Mouse (Mus musculus) urinary bladder, postnatal 4 days (tissue): ENCODE measurements around the gene Icam1.
"Not testable (repeated sequence)": the region's sequence is repeated elsewhere in the genome, so short reads cannot be mapped to it uniquely, and the experiment has no call there.

Experiments
- DNase-seq, 2 experiments: peaks; one replicate each; pipeline ENCODE4 v3.0.0; 2021 to 2022; ENCODE audit warnings: low spot score in 2 of 2

Icam1 gene

DNA sequence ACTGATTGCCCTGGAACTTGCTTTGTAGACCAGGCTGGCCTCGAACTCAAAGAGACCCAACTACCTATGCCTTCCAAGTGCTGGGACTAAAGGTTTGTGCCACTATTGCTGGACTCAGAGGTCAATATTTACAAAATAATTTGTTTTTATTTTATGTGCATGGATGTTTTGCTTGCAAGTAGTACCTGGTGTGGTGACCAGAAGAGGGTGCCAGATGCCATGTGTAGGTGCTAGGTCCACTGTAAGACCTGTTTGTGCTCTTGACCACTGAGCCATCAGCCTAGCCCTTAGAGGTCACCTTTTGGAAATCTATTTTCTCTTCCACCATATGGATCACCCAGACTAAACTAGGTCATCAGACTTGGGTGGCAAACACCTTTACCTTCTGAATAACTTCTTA, 6.9 kb downstream of the Icam1 start:
- no peak for DNase-seq

DNA sequence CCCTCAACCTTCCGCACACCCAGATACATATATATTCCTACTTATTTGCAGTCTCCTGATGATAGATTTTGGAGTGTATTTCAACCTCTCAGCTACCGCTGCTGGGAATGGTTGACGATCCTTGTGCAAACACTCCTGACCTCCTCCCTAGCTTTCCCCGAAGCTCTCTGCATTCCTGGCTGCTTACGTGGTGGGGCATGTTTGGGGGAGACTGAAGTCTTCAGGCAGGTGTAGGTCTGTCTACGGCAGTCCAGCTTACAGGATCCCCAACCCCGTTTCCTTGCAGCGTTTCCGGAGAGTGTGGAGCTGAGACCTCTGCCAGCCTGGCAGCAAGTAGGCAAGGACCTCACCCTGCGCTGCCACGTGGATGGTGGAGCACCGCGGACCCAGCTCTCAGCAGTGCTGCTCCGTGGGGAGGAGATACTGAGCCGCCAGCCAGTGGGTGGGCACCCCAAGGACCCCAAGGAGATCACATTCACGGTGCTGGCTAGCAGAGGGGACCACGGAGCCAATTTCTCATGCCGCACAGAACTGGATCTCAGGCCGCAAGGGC, 9.5 kb downstream of the Icam1 start:
- no peak for DNase-seq

DNA sequence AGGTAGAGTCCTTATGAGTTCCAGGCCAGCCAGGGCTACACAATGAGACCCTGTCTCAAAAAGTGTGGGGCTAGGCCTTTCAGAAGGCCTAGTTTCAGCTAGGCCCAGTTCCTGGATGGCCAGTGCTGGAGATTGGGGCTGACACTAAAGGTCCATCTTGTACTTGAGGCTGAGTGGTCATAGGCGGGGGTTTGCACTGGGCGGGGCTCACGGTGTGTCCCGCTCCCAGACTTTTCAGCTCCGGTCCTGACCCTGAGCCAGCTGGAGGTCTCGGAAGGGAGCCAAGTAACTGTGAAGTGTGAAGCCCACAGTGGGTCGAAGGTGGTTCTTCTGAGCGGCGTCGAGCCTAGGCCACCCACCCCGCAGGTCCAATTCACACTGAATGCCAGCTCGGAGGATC, 11.1 kb downstream of the Icam1 start:
- DNase-seq = no peak

DNA sequence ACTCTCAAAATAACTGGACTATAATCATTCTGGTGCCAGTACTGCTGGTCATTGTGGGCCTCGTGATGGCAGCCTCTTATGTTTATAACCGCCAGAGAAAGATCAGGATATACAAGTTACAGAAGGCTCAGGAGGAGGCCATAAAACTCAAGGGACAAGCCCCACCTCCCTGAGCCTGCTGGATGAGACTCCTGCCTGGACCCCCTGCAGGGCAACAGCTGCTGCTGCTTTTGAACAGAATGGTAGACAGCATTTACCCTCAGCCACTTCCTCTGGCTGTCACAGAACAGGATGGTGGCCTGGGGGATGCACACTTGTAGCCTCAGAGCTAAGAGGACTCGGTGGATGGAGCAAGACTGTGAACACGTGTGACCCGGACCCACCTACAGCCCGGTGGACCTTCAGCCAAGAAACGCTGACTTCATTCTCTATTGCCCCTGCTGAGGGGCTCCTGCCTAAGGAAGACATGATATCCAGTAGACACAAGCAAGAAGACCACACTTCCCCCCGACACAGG, 12.0 kb downstream of the Icam1 start:
- DNase-seq = no peak

DNA sequence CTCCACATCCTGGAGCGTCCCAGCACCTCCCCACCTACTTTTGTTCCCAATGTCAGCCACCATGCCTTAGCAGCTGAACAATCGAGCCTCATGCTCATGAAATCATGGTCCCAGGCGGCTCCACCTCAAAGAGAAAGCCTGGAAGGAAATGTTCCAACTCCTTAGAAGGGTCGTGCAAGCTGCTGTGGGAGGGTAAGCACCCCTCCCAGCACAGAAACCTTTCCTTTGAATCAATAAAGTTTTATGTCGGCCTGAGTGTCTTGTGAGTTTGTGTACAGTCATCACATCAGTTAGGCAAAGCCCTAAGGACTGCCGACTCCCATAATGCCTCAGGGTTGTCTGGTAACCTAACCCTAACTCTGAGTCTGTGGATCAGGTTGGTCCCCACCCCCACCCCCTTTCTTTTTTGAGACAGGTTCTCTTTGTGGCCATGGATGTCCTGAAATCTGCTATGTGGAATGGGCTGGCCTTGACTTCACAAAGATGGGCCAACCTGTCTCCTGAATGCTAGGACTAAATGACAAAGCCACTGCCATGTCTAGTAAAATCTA, 12.8 kb downstream of the Icam1 start:
- DNase-seq = no peak

DNA sequence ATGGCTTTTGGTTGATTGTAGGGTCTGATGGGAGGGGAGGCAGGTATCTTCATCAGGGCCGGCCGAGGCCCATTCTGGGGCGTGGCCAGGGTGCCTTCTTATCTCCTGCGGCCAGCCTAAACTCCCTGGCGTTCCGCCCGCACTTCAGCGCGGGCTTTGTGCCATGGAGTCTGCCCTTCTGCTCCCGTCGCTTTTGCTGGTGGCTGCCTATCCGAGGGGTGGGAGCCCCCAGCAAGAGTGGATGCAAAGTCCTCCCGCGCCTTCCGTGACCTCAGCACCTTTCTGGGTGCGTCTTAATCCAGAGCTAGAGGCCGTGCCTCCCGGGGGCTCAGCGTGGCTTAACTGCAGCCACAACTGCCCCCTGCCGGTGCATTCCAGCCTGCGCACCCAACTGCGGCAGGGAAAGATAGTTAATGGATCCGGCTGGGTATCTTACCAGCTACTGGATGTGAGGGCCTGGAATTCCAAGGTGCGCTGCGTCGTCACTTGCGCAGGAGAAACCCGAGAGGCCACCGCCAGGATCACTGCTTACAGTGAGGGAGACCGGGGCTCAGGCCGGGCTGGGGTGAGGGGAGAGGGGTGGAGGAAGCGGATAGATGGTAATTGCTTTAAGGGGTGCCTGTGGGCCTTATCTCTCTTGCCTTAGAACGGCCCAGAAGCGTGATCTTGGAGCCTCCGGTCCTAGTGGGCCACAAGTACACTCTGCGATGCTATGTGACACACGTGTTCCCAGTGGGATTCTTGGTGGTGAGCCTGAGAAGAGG, 13.7 kb downstream of the Icam1 start, which contains the start of gene Icam4:
Icam4 (plus strand) TSS at position 83 of the 764 bp plus-strand sequence.
- peak; percentile 78 to 84 for DNase-seq

DNA sequence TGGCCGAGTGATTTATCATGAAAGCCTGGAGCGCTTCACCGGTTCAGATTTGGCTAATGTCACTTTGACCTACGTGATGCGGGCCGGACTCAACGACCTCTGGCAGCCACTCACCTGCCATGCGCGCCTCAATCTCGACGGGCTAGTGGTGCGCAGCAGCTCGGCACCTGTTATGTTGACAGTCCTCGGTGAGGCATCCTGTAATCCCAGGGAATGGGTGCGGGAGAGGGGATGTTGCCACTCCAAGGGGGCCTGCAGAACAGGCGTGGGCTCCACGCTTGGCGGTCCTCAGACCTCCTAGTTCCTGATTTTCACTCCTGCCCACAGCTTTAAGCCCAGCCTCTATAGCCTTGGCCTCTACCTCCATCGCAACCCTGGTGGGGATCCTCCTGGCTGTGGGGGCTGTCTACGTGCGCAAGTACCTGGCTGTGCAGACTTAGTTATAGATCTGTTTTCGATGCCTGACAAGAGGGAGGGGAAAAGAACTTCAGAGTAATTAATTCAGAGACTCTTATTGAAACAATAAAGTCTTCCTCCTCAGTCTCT, 14.3 kb downstream of the Icam1 start:
- no peak for DNase-seq

DNA sequence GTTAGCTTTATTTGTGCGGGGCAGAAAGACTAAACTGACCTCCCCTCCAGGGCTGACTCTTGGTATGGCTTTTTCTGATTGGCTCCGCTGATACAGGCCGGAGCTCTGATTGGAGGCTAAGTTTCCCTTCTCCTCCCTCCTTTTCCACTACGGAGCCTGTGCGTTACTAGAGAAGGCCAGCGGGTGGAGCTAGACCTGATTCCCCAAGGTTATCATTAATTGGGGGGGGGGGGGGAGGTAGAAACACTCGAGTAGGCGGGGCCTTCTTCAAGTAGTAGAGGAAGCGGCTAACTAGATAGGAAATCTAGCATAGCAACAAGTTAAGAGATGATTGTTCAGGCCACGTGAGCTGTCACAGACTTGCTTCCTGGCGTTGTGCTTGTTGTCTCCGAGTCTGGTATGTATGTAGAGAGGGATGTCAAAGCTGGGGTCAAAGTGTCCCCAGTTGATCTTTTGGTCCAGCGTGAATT, 15.0 kb downstream of the Icam1 start:
- peak; percentile 80 to 90 for DNase-seq

DNA sequence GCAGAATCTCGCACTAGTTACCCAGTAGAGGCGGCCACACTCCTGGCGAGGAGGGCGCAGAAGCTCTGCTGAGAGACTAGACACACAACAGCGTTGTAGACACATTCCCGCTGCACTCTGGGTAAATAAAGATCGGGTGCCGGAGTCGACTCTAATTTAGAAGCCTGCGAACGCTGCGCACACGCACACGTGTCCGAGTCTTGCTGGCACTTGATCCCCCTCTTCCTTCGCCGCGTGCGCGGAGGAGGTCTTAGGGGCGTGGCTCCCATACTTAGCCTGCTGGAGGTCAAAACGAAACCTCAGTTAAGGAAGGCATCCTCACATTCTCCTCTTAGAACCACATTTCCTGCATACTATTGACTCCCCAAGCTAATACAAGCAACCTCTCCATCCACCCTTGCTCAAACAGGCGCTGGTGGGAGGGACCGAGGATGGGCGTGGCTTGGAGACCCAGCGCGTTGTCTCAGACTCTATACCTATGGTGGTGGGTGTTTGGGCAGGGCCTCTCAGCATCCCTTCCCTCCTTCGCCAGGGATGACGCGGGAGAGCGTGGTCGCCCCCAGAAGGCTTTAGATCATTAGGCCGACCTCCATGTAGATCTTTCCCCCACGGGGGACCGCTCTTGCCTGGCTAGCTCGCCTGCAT, 15.6 kb downstream of the Icam1 start:
- DNase-seq = peak in 1 of 2 experiments; percentile 61

DNA sequence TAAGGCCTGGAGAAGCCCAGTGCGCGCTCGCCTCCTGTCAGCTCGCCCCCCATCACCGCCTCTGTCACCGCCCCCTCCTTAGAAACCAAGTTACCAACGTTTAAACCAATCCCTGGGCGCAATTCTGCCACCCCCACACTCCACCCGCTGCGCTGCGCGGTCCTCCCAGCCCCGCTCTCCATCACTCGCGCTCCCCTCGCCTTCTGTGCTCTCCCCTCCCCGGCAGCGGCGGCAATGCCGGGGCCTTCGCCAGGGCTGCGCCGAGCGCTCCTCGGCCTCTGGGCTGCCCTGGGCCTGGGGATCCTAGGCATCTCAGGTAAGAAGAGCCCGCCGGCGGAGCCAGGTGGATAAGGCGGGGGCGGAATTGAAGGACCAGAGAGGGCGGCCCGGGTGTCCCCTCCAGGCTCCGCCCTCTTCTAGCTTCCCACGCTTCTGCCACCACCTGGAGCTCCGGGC, 16.1 kb downstream of the Icam1 start, which contains the start of gene Icam5:
Icam5 (plus strand) TSS at position 178 of the 456 bp plus-strand sequence.
- DNase-seq = peak in 1 of 2 experiments; percentile 21

DNA sequence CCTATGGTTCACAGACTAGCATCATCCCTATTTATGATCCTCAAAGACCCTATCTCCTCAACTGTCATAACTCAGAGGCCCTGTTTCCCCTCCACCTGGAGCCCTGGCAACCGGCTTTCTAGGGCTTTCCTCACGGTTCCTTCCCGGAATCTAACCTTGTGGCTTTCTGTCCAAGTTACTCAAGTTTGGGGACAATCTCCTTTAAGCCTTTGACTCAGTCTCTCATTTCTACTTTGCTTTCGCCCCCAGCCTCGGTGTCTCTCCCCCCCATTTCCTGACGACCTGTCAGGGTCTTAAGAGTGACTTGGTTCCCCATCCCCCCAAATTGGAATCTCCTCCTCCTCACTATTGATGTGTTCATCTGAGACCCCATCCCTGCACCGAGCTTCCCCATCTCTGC, 16.7 kb downstream of the Icam1 start:
- no peak for DNase-seq

DNA sequence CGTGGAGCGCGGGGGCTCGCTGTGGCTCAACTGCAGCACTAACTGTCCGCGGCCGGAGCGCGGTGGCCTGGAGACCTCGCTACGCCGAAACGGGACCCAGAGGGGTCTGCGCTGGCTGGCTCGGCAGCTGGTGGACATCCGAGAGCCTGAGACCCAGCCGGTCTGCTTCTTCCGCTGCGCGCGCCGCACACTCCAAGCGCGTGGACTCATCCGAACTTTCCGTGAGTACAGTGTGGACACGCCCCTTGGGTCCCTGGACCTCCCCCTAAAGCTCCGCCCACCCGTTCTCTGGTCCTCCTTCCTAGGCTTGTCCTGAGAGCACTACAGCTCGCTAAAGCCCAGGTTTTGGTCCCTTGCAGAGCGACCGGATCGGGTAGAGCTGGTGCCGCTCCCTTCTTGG, 17.4 kb downstream of the Icam1 start:
- peak; percentile 74 to 88 for DNase-seq

DNA sequence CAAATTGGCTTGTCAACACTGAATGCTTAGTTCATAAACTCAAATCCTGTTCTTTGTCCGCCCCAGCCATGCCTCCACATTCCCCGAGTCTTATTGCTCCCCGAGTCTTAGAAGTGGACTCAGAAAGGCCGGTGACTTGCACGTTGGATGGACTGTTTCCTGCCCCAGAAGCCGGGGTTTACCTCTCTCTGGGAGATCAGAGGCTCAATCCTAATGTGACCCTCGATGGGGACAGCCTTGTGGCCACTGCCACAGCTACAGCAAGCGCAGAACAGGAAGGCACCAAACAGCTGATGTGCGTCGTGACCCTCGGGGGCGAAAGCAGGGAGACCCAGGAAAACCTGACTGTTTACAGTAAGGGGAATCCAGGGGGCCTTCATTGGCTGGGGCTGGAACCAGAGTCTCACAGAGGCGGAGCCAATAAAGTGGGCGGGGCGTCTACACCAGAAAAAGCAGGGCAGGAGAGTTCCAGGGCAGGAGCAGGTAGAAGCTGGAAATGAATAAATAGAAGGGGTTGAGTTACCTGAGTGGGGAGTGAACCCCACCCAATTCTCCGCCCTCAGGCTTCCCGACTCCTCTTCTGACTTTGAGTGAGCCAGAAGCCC, 18.8 kb downstream of the Icam1 start:
- no peak for DNase-seq

DNA sequence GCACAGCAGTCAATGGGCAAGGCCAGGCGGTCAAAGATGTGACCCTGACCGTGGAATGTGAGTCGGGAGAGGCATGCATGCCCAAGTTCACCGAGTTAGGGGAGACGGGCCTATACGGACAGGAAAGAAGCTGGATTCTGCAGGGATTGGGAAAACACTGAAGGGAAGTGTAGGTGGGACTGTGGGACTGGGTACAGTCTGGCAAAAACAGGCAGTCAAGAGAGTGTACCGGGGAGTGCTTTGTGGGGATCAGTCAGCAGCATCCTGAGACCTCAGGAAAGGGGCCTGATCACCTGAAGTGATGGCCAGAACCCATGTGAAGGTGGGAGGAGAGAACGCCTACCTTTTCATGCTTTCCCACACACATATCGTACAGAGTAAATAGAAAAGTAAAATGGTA, 19.8 kb downstream of the Icam1 start:
- no peak for DNase-seq

DNA sequence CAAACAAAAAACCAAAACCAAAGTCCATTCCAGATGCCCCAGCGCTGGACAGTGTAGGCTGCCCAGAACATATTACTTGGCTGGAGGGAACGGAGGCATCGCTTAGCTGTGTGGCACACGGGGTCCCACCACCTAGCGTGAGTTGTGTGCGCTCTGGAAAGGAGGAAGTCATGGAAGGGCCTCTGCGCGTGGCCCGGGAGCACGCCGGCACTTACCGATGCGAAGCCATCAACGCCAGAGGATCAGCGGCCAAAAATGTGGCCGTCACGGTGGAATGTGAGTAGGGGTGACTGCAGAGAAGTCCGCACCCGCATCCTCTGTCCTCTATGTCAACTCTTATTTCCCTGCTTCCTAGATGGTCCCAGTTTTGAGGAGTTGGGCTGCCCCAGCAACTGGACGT, 20.4 kb downstream of the Icam1 start:
- DNase-seq = no peak

DNA sequence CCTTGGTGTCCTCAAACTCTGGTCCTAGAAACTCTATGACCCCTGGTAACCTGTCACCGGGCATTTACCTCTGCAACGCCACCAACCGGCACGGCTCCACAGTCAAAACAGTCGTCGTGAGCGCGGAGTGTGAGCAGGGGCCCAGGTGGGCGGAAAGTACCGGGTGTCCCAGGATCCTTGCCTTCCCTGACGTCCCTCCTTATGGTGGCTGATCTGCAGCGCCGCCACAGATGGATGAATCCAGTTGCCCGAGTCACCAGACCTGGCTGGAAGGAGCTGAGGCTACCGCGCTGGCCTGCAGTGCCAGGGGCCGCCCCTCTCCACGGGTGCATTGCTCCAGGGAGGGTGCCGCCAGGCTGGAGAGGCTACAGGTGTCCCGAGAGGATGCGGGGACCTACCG, 20.9 kb downstream of the Icam1 start:
- no peak for DNase-seq

DNA sequence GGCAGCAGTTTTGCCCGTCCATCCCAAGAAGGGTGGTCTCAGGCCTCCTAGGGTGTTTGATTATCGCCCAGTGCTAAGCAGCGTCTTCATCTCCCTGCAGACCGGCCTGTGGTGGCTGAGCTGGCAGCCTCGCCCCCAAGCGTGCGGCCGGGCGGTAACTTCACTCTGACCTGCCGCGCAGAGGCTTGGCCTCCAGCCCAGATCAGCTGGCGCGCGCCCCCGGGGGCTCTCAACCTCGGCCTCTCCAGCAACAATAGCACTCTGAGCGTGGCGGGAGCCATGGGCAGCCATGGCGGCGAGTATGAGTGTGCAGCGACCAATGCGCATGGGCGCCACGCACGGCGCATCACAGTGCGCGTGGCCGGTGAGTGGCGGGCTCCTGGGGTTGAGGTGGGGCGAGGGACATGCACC, 21.7 kb downstream of the Icam1 start:
- peak in 1 of 2 experiments; percentile 37 for DNase-seq

DNA sequence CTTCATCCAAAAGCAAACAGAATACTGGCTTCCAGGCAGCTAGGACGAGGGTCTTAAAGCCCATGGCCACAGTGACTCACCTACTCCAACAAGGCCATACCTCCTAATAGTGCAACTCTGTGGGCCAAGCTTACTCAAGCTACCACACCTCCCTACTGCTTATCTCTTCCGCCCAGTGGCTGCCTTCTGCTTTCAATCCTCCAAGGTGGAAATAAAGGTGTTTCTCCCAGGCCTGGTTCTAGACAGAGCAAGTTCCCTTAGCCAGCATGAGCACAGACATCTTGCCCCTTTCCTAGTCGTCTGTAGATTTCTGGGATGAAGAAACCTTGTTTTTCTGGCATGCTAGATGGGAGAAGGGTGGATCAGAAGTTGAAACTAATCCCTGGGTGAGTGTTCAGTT, 24.0 kb downstream of the Icam1 start:
- DNase-seq = no peak

DNA sequence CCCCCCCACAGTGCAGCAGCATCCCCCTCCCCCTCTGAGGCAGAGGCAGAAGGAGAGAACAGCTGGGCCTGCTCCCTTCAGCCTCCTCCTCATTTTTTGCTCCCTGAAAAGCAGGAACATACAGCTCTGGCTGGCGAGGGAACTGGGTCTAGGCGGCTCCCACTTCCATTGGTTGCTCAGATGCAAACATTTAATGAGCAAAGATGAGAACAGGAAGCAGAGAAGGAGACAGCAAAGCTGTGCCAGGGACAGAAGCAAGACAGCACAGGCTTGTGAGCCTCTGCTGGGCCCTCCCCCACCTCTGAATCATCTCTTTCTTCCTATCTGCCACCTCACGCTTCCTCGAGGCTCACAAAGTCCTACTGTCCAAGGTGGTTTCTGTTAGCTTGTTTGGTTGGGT, 25.5 kb downstream of the Icam1 start:
- DNase-seq = no peak

DNA sequence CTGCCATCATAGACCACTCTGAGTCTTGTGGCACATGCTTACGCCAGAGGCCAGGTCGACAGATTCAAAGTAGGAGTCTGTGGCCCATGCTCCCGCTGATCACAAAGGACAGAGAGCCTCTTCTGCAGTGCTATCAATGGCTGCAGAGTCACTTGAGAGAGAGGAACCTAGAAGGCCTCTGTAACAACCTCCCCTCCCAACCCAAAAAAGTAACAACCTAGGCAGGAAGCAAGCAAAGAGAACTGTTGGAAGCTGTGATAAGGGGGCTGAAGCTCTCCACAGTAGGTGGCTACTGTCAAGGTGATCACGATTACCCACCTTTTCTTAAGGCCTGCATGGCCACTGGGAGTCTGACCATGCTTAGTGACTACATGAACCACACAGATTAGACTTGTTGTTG, 27.8 kb downstream of the Icam1 start:
- no peak for DNase-seq

DNA sequence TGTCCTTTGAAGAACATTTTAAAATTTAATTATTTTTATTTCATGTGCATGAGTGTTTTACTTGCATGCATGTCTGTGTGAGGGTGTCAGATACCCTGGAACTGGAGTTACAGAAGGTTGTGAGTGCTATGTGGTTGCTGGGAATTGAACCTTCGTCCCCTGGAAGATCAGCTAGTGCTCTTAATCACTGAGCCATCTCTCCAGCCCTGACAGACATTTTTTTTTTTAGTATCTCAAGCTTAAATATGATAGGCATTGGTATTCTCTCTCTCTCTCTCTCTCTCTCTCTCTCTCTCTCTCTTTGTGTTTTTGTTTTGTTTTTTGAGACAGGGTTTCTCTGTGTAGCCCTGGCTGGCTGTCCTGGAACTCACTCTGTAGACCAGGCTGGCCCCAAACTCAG, 29.0 kb downstream of the Icam1 start:
- DNase-seq = not testable (repeated sequence)

DNA sequence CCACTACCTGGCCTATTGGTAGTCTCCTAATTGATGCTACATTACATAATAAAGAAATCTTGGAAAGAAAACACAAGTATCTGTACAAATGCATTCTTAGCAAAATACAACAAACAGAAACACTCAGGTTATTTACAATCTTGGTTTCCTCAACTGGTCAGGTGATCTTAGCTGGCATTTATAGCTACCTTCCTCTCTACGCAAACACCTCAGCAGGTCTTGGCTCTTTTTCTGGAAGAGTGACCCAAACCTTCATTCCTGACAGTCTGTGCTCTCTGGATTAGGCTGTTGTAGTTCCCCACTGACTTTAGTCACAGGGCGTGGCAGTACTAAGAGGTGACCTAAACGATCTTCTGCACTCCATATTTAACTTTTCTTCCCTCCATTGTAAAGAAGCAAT, 29.4 kb downstream of the Icam1 start:
- DNase-seq = no peak
